Mouse (Mus musculus) erythroblast, adult 5-6 weeks (primary cell): Measurements from ENCODE around the gene Tpk1. TPM values are rescaled to one million over a fixed set of nuclear protein-coding genes. Genes with fewer than 3 reads are reported as not detected.

Experiments
- ATAC-seq: replicated peaks from 2 replicates; pipeline ENCODE4 v1.8.0; 2016; ENCODE audit warnings: moderate number of reproducible peaks, mild to moderate bottlenecking, moderate TSS enrichment, inconsistent platforms; ENCODE audit not compliant: poor library complexity, low FRiP score, severe bottlenecking
- total RNA-seq, 2 experiments: library from RNA; stranded (forward) in 1 of 2; stranded (reverse) in 1 of 2; fragments of 150-400 nt in 1 of 2; fragments of 200-764, 138-1000 nt in 1 of 2; gene quantifications; 2 replicates each; pipeline versions ENCODE4 v1.2.3 to v1.2.4; 2015 to 2017; ENCODE audit warnings: low replicate concordance in 2 of 2

Gene Tpk1
- total RNA-seq (2015; ENCODE audit: low replicate concordance) (1.3 and 4.8 TPM in 2 replicates), total RNA-seq (2017; ENCODE audit: low replicate concordance) (2.8 and 4.5 TPM in 2 replicates)

GRCm38 (mm10) chr6:43665677-43666546 lies at the start of gene Tpk1:
Tpk1 (minus strand) TSS chr6:43666278.
- peak; percentile 93 for ATAC-seq

- ATAC-seq: no peak
Measured at GRCm38 (mm10) chr6:43702810-43703614, 36.9 kb upstream of the Tpk1 start.

- ATAC-seq: no peak
Measured at GRCm38 (mm10) chr6:43691863-43692262, 25.8 kb upstream of the Tpk1 start.

GRCm38 (mm10) chr6:43685985-43686384 lies 19.9 kb upstream of the Tpk1 start:
- no peak for ATAC-seq

GRCm38 (mm10) chr6:43682535-43682934 lies 16.5 kb upstream of the Tpk1 start:
- no peak for ATAC-seq

- ATAC-seq: no peak
Measured at GRCm38 (mm10) chr6:43678689-43679212, 12.7 kb upstream of the Tpk1 start.

- ATAC-seq: no peak
Measured at GRCm38 (mm10) chr6:43677566-43677965, 11.5 kb upstream of the Tpk1 start.

GRCm38 (mm10) chr6:43676139-43676538 lies 10.1 kb upstream of the Tpk1 start:
- no peak for ATAC-seq

GRCm38 (mm10) chr6:43674986-43675760 lies 9.1 kb upstream of the Tpk1 start:
- ATAC-seq: no peak

GRCm38 (mm10) chr6:43670939-43671338 lies 4.9 kb upstream of the Tpk1 start:
- ATAC-seq: no peak

GRCm38 (mm10) chr6:43667681-43668080 lies 1.6 kb upstream of the Tpk1 start:
- ATAC-seq: no peak

- ATAC-seq: 0 out of 2 replicates have a peak, but pooled peaks have one; percentile 3
Measured at GRCm38 (mm10) chr6:43666611-43667400, 728 bp upstream of the Tpk1 start.

GRCm38 (mm10) chr6:43661822-43662221 lies 4.3 kb downstream of the Tpk1 start:
- ATAC-seq: no peak

GRCm38 (mm10) chr6:43658290-43658689 lies 7.8 kb downstream of the Tpk1 start:
- ATAC-seq: peak; percentile 81

GRCm38 (mm10) chr6:43657845-43658244 lies 8.2 kb downstream of the Tpk1 start:
- ATAC-seq: peak; percentile 45; the same call in 1 of the 2 replicates

- ATAC-seq: no peak
Measured at GRCm38 (mm10) chr6:43654876-43655456, 11.1 kb downstream of the Tpk1 start.

GRCm38 (mm10) chr6:43649516-43649915 lies 16.6 kb downstream of the Tpk1 start:
- no peak for ATAC-seq

GRCm38 (mm10) chr6:43645674-43646073 lies 20.4 kb downstream of the Tpk1 start:
- ATAC-seq: no peak
